8 mouse cellular contexts compared by ENCODE assay signal in genomic region chr10:77583795-77584422, GRCm38 (mm10). TPM values are rescaled to one million over a fixed set of nuclear protein-coding genes. Genes with fewer than 3 reads are reported as not detected.
A peak's percentile ranks its signal among the peaks of the same experiment; 100 is the strongest.
DNase-seq lines count a peak whose midpoint lies in the region; ATAC-seq and TF ChIP-seq lines count a peak whose summit lies in the region.

No protein-coding gene starts in this region.

- no peaks in the 10 kb centered on the region for H3K9me3 ChIP-seq in erythroblast, embryonic 14.5 days (ENCODE audit: control insufficient read depth, low read length)
- H3K9me3 ChIP-seq in lung, postnatal 0 days (ENCODE audit: low read length), result no peaks in the 10 kb centered on the region

- H3K9ac ChIP-seq in lung, postnatal 0 days (replicated peaks; ENCODE audit: low read depth), result no peak overlapping the region

- H3K4me1 ChIP-seq in erythroblast, embryonic 14.5 days (ENCODE audit: control insufficient read depth), result peaks cover 56% of the 10 kb centered on the region
- peaks cover 13% of the 10 kb centered on the region for H3K4me1 ChIP-seq in lung, postnatal 0 days (ENCODE audit: insufficient read depth, low read depth, low read length)

- no peak overlapping the region; the same call in 1 of the 2 replicates for H3K4me2 ChIP-seq in lung, postnatal 0 days (replicated peaks; ENCODE audit: low read depth, low read length)

- peaks cover 47% of the 10 kb centered on the region for H3K36me3 ChIP-seq in erythroblast, embryonic 14.5 days (ENCODE audit: control insufficient read depth)
- no peaks in the 10 kb centered on the region for H3K36me3 ChIP-seq in lung, postnatal 0 days (ENCODE audit: insufficient read depth, low read length)

- intact Hi-C loops in heart, postnatal 25 days (cut with DNase I), result loop anchor here (5.0 kb wide), 1 partner anchor 38 kb away; the partner anchor contains the start of gene Ube2g2

- no peaks in the 10 kb centered on the region; the same call in 1 of the 2 replicates for H3K27me3 ChIP-seq in erythroblast, embryonic 14.5 days (ENCODE audit: control insufficient read depth)
- H3K27me3 ChIP-seq in lung, postnatal 0 days (replicated peaks; ENCODE audit: insufficient read depth, low read length), result no peaks in the 10 kb centered on the region

- peak; percentile 53 for DNase-seq in adrenal gland, postnatal 14 days
- peak; percentile 51 for DNase-seq in heart, postnatal 25 days (ENCODE audit: low spot score)
- peak; percentile 78 for DNase-seq in lung, postnatal 0 days (ENCODE audit: low spot score)
- DNase-seq in cerebellum, postnatal 14 days, result no peak
- DNase-seq in layer of hippocampus, adult 9-11 months, result no peak

- 52% methylated on average over 10 of the region's 10 CpGs for WGBS in lung, postnatal 0 days

- H3K27ac ChIP-seq in lung, postnatal 0 days (ENCODE audit: low read length), result peak overlapping the region; percentile 47; the same call in 1 of the 2 replicates

- TF ChIP-seq EP300 in lung, postnatal 0 days (IDR thresholded peaks at IDR 0.05), result peak; percentile 90

- H3K4me3 ChIP-seq in erythroblast, embryonic 14.5 days (replicated peaks), result peak overlapping the region; percentile 86
- no peak overlapping the region; the same call in 1 of the 2 replicates for H3K4me3 ChIP-seq in lung, postnatal 0 days (ENCODE audit: low read depth, low read length)

- TF ChIP-seq CTCF in lung, postnatal 0 days (IDR thresholded peaks at IDR 0.05), result no peak

- no peak for ATAC-seq in erythroblast, adult 5-6 weeks (replicated peaks; ENCODE audit: low FRiP score, poor library complexity, severe bottlenecking)
- ATAC-seq in lung, postnatal 0 days, result peak; percentile 44
- ATAC-seq in monocyte, adult 5-6 weeks (replicated peaks; ENCODE audit: insufficient number of reproducible peaks, low FRiP score, low TSS enrichment, poor library complexity, severe bottlenecking), result no peak

RNA-seq across cellular contexts. Expression of gene Pttg1ip, which starts 2.4 kb away (rescaled TPM):
- 7.2 and 9.7 TPM in 2 replicates for polyA plus RNA-seq in erythroblast, embryonic 14.5 days (2012)
- 58.8 and 73.6 TPM in 2 replicates for total RNA-seq in erythroblast, adult 5-6 weeks (2015; ENCODE audit: low replicate concordance)
- total RNA-seq in erythroblast, adult 5-6 weeks (2017; ENCODE audit: low replicate concordance), result 72.6 and 78.0 TPM in 2 replicates
- 168 and 172 TPM in 2 replicates for total RNA-seq in adrenal gland, postnatal 14 days (2021)
- total RNA-seq in heart, postnatal 25 days (2021), result 100 to 1,000 TPM; 124 to 138 TPM
- 189 and 207 TPM in 2 replicates for polyA plus RNA-seq in lung, postnatal 0 days (2015; fragmentation: Nextera tagmentation; extraction: Ambion mirVana)
- total RNA-seq in monocyte, adult 5-6 weeks (2017), result 79.9 to 128 TPM (median 104 TPM) in 3 replicates

RNA-seq across cellular contexts. Expression of gene Sumo3, which starts 22.0 kb away (rescaled TPM):
- polyA plus RNA-seq in erythroblast, embryonic 14.5 days (2012), result 3.1 and 3.3 TPM in 2 replicates
- 6.3 and 20.2 TPM in 2 replicates for total RNA-seq in erythroblast, adult 5-6 weeks (2015; ENCODE audit: low replicate concordance)
- total RNA-seq in erythroblast, adult 5-6 weeks (2017; ENCODE audit: low replicate concordance), result 30.7 and 32.1 TPM in 2 replicates
- 93.0 and 111 TPM in 2 replicates for total RNA-seq in adrenal gland, postnatal 14 days (2021)
- 10 to 100 TPM; 54.8 to 61.2 TPM for total RNA-seq in heart, postnatal 25 days (2021)
- 185 and 209 TPM in 2 replicates for polyA plus RNA-seq in lung, postnatal 0 days (2015; fragmentation: Nextera tagmentation; extraction: Ambion mirVana)
- total RNA-seq in monocyte, adult 5-6 weeks (2017), result 84.2 to 128 TPM (median 126 TPM) in 3 replicates

RNA-seq across cellular contexts. Expression of gene Gm49325, which starts 22.1 kb away (rescaled TPM):
- polyA plus RNA-seq in erythroblast, embryonic 14.5 days (2012), result not detected in 2 replicates
- not detected in 2 replicates for total RNA-seq in erythroblast, adult 5-6 weeks (2015; ENCODE audit: low replicate concordance)
- not detected in 2 replicates for total RNA-seq in erythroblast, adult 5-6 weeks (2017; ENCODE audit: low replicate concordance)
- 23.6 and 31.5 TPM in 2 replicates for total RNA-seq in adrenal gland, postnatal 14 days (2021)
- total RNA-seq in heart, postnatal 25 days (2021), result 10 to 100 TPM; 10.3 to 11.7 TPM
- 4.9 and 6.4 TPM in 2 replicates for polyA plus RNA-seq in lung, postnatal 0 days (2015; fragmentation: Nextera tagmentation; extraction: Ambion mirVana)
- 1.7 to 5.5 TPM in 2 of 3 replicates, not detected in the other for total RNA-seq in monocyte, adult 5-6 weeks (2017)

RNA-seq across cellular contexts. Expression of gene Ube2g2, which starts 38.2 kb away (rescaled TPM):
- 2.6 and 2.9 TPM in 2 replicates for polyA plus RNA-seq in erythroblast, embryonic 14.5 days (2012)
- total RNA-seq in erythroblast, adult 5-6 weeks (2015; ENCODE audit: low replicate concordance), result 6.1 and 7.5 TPM in 2 replicates
- 10.5 and 14.4 TPM in 2 replicates for total RNA-seq in erythroblast, adult 5-6 weeks (2017; ENCODE audit: low replicate concordance)
- total RNA-seq in adrenal gland, postnatal 14 days (2021), result 49.8 and 50.2 TPM in 2 replicates
- 10 to 100 TPM; 66.7 to 68.4 TPM for total RNA-seq in heart, postnatal 25 days (2021)
- polyA plus RNA-seq in lung, postnatal 0 days (2015; fragmentation: Nextera tagmentation; extraction: Ambion mirVana), result 59.8 and 65.6 TPM in 2 replicates
- 60.6 to 127 TPM (median 70.3 TPM) in 3 replicates for total RNA-seq in monocyte, adult 5-6 weeks (2017)

RNA-seq across cellular contexts. Expression of gene Itgb2, which starts 53.9 kb away (rescaled TPM):
- polyA plus RNA-seq in erythroblast, embryonic 14.5 days (2012), result 0.14 and 0.23 TPM in 2 replicates
- 74.2 and 79.6 TPM in 2 replicates for total RNA-seq in erythroblast, adult 5-6 weeks (2015; ENCODE audit: low replicate concordance)
- total RNA-seq in erythroblast, adult 5-6 weeks (2017; ENCODE audit: low replicate concordance), result 51.4 and 55.8 TPM in 2 replicates
- total RNA-seq in adrenal gland, postnatal 14 days (2021), result 5.8 and 16.0 TPM in 2 replicates
- 1 to 10 TPM; 6.1 to 6.4 TPM for total RNA-seq in heart, postnatal 25 days (2021)
- 19.1 and 21.1 TPM in 2 replicates for polyA plus RNA-seq in lung, postnatal 0 days (2015; fragmentation: Nextera tagmentation; extraction: Ambion mirVana)
- total RNA-seq in monocyte, adult 5-6 weeks (2017), result 1,034 to 1,189 TPM (median 1,065 TPM) in 3 replicates

Comparison
In these comparisons a context has a peak if more than half of its experiments do, and no peak if none do; other contexts are left out.
1. DNase-seq: peak in adrenal gland, postnatal 14 days (single experiment), heart, postnatal 25 days (single experiment) and lung, postnatal 0 days (single experiment); none in cerebellum, postnatal 14 days (0 of 2) and layer of hippocampus, adult 9-11 months (single experiment).